Mouse (Mus musculus): ENCODE results near the gene Immt.

The Immt gene

DNA sequence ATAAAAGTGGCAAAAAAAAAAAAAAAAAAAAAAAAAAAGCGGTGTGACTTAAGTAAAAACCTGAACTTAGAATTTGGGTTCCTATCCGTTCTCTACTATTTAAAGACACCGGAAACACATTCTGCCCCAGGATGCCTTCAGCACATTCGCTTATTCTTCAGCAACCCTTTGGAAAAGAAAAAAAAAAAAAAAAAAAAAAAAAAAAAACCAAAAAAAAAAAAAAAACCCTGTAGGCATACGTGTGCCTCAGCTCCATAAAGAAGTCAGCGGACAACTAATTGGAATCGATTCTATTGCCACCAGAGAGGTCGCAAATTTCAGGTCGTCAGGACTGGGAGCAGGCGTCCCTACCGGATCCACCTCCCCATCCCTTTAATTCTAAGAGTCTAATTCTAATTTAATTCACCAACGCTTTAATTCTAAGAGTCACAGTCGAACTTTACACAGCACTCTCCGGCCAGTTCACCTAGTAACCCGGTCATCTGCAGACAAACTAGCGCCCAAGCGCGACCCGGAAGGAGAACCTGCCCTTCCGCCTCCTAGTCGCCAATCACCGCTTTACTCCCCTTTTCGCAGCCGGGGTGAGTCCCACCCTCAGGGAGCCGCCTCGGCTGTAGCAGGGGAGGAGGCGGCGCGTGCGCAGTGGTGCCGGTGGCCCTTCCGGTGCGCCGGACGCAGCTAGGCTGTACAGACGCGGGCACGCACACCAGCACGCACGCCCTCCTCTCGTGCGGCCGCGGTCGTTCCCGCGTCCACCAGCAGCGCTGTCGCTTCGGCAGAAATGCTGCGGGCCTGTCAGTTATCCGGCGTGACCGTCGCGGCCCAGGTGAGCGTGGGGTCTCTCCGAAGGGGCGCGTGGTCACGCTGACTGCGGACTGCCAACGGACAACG lies at the start of gene Immt:
Gene Immt, plus strand, starts transcription at position 642 of the 891 bp plus-strand sequence.
- peak; percentile 95 for DNase-seq (ENCODE audit: low read depth, low spot score)

GRCm38 (mm10) chr6:71783165-71783564 lies 48.0 kb upstream of the Immt start:
- DNase-seq (ENCODE audit: low read depth, low spot score) = no peak

DNA sequence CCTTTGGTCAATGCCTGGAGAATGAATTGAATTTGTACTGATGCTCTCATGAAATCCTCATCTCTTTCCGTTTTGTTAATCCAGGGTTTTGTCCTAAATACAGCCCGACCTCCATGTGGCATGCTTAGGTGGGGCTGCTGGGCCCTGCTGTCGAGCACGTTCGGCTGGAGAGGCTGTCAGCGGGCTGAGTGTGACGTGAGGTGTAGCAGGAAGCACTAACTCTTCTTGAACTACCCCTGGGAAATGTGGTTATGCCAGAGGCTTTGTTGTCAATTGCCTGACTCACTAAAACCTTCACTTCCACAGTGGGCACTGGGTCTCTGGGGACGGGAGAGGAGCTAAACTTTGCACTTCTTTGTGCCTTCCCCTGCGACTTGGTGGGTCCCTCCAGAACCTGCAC lies 42.8 kb upstream of the Immt start:
- no peak for DNase-seq (ENCODE audit: low read depth, low spot score)

GRCm38 (mm10) chr6:71791771-71792170 lies 39.4 kb upstream of the Immt start:
- DNase-seq (ENCODE audit: low read depth, low spot score) = no peak

DNA sequence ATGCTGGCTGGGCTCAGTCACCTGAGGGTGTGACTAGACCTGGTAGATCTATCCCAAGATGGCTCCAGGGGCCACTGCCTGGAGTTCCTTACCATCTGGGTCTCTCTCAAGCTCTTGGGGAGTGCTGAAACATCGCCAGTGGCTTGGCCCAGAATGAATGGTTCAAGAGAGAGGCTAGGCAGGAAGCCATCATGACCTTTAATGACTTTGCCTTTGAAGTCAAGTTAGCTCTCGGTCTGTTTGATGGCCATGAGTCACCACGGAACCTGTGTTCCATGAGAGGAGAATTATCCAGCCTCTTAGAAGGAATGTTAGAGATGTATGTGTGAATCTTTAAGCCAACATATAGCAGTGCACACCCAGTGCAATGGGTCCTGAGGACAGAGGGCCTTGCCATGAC lies 31.7 kb upstream of the Immt start:
- DNase-seq (ENCODE audit: low read depth, low spot score) = no peak

DNA sequence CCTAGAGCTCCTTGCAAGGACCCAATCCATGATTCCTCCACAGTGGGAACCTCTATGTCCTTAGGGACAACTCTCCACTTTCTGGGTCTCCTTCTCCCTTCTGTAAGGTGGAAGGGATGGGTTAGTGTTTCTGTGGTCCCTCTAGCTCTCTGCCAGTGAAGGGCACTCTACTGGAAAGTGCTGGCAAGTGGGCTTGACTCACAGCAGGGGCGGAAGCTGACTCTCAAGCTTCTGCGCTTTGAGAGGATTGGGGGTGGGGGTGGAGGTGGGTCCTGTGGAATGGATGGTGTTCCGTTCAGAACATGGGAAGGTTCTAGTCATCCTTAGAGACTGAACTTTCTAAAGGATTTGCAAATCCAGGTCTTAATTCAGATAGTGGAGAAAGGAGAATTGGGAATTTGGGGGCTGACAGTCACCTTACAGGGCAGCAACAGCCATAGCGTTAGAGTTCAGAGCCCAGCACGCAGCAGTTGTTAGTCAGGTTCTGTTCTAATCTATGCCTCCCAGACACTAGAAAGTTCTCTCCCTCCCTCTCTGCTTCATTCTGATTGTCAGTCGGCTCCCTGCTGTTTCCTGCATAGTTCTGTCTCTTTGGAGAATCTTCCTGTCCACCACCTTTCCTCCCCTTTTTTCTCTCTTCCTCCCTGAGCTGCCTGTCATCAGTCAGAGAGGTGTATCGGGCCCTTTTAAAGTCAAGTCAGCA lies 30.0 kb upstream of the Immt start:
- DNase-seq (ENCODE audit: low read depth, low spot score) = no peak

DNA sequence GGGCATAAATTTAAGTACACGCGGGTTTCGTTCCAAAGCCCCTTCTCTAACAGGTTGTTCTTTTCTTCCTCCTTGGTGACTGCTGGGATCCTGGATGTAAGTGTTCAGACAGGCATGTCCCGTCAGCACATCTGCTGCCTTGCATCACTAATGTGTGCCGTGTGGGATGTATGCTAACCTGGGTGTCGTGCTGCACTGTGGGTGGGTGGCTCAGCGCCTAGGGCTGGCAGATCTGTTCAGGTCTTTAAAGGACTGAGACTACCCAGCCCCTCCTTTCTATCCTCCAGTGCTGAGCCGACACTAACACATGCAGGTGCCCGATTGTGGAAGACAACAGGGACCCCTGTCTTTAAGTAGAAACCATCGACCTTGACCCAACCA lies 29.4 kb upstream of the Immt start:
- no peak for DNase-seq (ENCODE audit: low read depth, low spot score)

- DNase-seq (ENCODE audit: low read depth, low spot score) = no peak
Measured at GRCm38 (mm10) chr6:71803609-71804008, 27.5 kb upstream of the Immt start.

GRCm38 (mm10) chr6:71804061-71804829 lies 26.9 kb upstream of the Immt start:
- DNase-seq (ENCODE audit: low read depth, low spot score) = peak; percentile 73

- no peak for DNase-seq (ENCODE audit: low read depth, low spot score)
Measured at GRCm38 (mm10) chr6:71806713-71807112, 24.4 kb upstream of the Immt start.

GRCm38 (mm10) chr6:71809890-71810289 lies 21.2 kb upstream of the Immt start:
- DNase-seq (ENCODE audit: low read depth, low spot score) = no peak

DNA sequence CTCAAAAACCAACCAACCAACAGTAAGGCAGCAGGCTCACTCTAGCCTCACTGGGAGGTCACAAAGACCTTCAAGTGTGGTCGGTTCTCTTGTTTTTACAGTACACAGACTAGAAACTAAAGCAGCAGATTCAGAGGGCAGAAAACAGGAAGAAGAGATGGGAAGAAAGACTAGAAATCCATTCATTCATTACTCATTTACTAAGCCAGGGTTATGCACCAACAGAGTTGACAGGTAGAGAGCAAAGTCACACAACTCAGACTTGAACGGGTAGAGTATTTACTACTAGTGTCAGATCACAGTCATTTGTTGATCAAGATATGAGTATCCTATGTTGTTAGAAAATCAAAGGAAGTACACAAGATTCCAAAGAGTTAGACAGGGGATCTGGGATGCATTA lies 18.3 kb upstream of the Immt start:
- DNase-seq (ENCODE audit: low read depth, low spot score) = no peak

- DNase-seq (ENCODE audit: low read depth, low spot score) = no peak
Measured at GRCm38 (mm10) chr6:71819764-71820292, 11.3 kb upstream of the Immt start.

DNA sequence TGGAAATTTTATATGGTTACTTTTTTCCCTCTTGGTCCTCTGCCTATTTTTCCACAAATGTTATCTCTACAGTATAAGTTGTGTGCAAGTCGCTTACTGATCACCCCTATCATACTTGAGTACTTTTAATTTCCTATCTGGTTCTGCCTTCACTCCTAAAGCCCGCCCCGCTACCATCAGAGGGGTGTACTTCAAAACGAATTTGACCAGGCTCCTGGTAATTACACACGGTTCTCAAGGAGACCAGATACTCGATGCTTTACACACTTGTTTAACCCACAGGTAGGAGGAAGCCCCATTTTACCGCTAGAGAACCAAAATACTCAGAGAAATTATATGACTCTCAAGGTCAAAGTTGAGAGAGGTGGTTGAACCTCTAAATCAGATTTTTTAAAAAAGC lies 8.0 kb upstream of the Immt start:
- DNase-seq (ENCODE audit: low read depth, low spot score) = no peak

- peak; percentile 76 for DNase-seq (ENCODE audit: low read depth, low spot score)
Measured at GRCm38 (mm10) chr6:71823488-71823887, 7.6 kb upstream of the Immt start.

DNA sequence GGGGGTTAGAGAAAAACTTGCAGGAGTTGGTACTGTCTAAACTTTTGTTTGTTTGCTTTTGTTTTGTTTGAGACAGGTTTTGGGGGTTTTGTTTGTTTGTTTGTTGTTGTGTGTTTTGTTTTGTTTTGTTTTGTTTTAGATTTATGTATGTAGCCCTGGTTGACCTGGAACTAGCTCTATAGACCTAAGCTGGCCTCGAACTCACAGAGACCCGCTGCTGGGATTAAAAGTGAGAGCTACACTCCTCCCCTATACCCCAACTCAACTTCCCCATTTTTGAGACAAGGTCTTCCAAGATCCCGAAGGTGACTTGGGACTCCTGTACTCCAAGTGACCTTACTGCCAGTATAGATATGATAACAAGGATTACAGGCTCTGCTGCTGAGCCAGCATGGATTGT lies 7.2 kb upstream of the Immt start:
- DNase-seq (ENCODE audit: low read depth, low spot score) = no peak

GRCm38 (mm10) chr6:71826869-71827268 lies 4.3 kb upstream of the Immt start, which contains the start of gene Mrpl35:
Gene Mrpl35, minus strand, starts transcription at chr6:71826969.
- DNase-seq (ENCODE audit: low read depth, low spot score) = no peak

- DNase-seq (ENCODE audit: low read depth, low spot score) = no peak
Measured at GRCm38 (mm10) chr6:71829768-71830167, 1.4 kb upstream of the Immt start.

GRCm38 (mm10) chr6:71831581-71831960 lies 440 bp downstream of the Immt start:
- DNase-seq (ENCODE audit: low read depth, low spot score) = peak; percentile 94

DNA sequence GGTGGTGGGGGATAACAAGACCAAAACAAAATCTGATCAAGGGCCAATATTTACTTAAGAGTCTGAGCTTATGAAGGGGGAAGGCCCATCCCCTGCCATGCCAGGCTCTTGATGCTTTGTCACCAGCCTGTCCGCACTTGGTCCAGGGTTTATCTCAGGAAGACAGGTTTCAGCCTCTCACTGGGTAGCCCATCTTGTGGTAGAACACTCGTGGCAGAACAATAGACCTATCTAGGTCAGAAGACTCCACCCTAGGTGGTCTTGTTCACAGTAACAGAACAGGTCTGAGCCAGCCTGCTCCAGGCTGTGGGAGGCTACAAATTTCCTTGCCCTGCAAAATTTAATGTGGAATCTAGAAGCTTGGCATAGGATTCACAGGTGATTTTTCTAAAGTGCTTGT lies 5.7 kb downstream of the Immt start:
- DNase-seq (ENCODE audit: low read depth, low spot score) = no peak

DNA sequence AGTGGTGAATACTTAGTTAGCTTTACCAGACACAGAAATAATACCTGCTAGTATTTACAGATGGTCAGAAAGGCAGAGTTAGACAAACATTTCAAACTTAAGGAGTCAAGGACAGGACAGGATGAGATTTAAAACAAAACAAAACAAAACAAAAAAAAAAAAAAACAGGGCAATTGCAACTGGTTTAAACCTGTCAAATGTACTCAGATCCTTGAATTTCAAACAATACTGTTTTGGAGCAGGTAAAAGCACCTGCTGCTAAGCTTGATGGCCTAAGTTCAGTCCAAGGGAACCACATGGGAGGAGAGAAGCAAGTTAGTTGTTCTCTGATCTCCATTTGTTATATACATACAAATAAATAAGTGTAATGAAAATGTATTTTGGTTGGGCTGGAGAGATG lies 8.7 kb downstream of the Immt start:
- DNase-seq (ENCODE audit: low read depth, low spot score) = no peak
